11 mouse cellular contexts compared by ENCODE assay signal in genomic region chr5:63930824-63931358, GRCm38 (mm10).
"Had no signal": no experiment of that assay in that cellular context is flagged by ENCODE, and none has a peak within 500 bp of the region (broad histone marks: within the 10 kb centered on the region; RNA-seq: fewer than 3 reads in every experiment).

No protein-coding gene starts in this region.

- DNase-seq: kidney, postnatal 14 days; liver, embryonic 13.5 days; liver, postnatal 0 days; lung, postnatal 14 days; right cerebral cortex, postnatal 25 days; thymus, postnatal 36 days had no signal

- H3K9ac ChIP-seq: limb, embryonic 15.5 days; liver, embryonic 13.5 days; liver, postnatal 0 days; lung, embryonic 15.5 days; midbrain, embryonic 12.5 days; neural tube, embryonic 13.5 days had no signal

- H3K9me3 ChIP-seq: limb, embryonic 15.5 days; liver, embryonic 13.5 days; lung, embryonic 15.5 days; midbrain, embryonic 12.5 days; neural tube, embryonic 13.5 days had no signal

- H3K4me2 ChIP-seq: limb, embryonic 15.5 days; liver, embryonic 13.5 days; lung, embryonic 15.5 days; midbrain, embryonic 12.5 days; neural tube, embryonic 13.5 days had no signal

- H3K4me3 ChIP-seq: limb, embryonic 15.5 days; liver, embryonic 13.5 days; lung, embryonic 15.5 days; midbrain, embryonic 12.5 days; neural tube, embryonic 13.5 days had no signal

- ATAC-seq: liver, postnatal 0 days; midbrain, embryonic 16.5 days had no signal

- H3K27ac ChIP-seq: limb, embryonic 15.5 days; liver, embryonic 13.5 days; lung, embryonic 15.5 days; midbrain, embryonic 12.5 days; neural tube, embryonic 13.5 days had no signal

- H3K27me3 ChIP-seq: limb, embryonic 15.5 days; liver, embryonic 13.5 days; lung, embryonic 15.5 days; midbrain, embryonic 12.5 days; neural tube, embryonic 13.5 days had no signal

- H3K4me1 ChIP-seq: midbrain, embryonic 12.5 days had no signal
